Mouse (Mus musculus) hindbrain, embryonic 16.5 days (tissue): ENCODE results near the gene Txnrd2. TPM values are rescaled to one million over a fixed set of nuclear protein-coding genes. Genes with fewer than 3 reads are reported as not detected.

Experiments
- ATAC-seq: fragments of 200-750 bp; cut with Nextera tagmentation; 2 replicates; pipeline ENCODE4 v1.8.0; 2017; ENCODE audit warnings: moderate TSS enrichment, moderate library complexity
- H3K27ac ChIP-seq: fragments of 300-500 bp; sonication (generic); 2 replicates; pipeline ENCODE4 v1.5.1; 2014; ENCODE audit warnings: low read depth, mild to moderate bottlenecking, control low read depth, low read length, moderate library complexity
- H3K27me3 ChIP-seq: fragments of 300-500 bp; sonication (generic); replicated peaks from 2 replicates; pipeline ENCODE4 v1.6.1; 2014; ENCODE audit warnings: low read length; ENCODE audit not compliant: control insufficient read depth, insufficient read depth
- H3K36me3 ChIP-seq: fragments of 300-500 bp; sonication (generic); 2 replicates; pipeline ENCODE4 v1.6.1; 2014; ENCODE audit warnings: mild to moderate bottlenecking, low read length, moderate library complexity, mixed read lengths; ENCODE audit not compliant: control insufficient read depth, insufficient read depth
- H3K4me1 ChIP-seq: fragments of 300-500 bp; sonication (generic); 2 replicates; pipeline ENCODE4 v1.6.1; 2014; ENCODE audit warnings: low read depth, low read length; ENCODE audit not compliant: control insufficient read depth, insufficient read depth
- H3K4me2 ChIP-seq: fragments of 300-500 bp; sonication (generic); 2 replicates; pipeline ENCODE4 v1.6.1; 2014; ENCODE audit warnings: mild to moderate bottlenecking, low read length, control low read depth, moderate library complexity
- H3K4me3 ChIP-seq: fragments of 300-500 bp; sonication (generic); 2 replicates; pipeline ENCODE4 v1.5.1; 2014; ENCODE audit warnings: mild to moderate bottlenecking, low read length, control low read depth, moderate library complexity
- H3K9ac ChIP-seq: fragments of 300-500 bp; sonication (generic); 2 replicates; pipeline ENCODE4 v1.6.1; 2014; ENCODE audit warnings: low read depth, mild to moderate bottlenecking, control low read depth, low read length, moderate library complexity
- H3K9me3 ChIP-seq: fragments of 300-500 bp; sonication (generic); 2 replicates; pipeline ENCODE4 v1.6.1; 2014; ENCODE audit warnings: mild to moderate bottlenecking, low read length, moderate library complexity; ENCODE audit not compliant: control insufficient read depth
- WGBS: fragments of 180-500 bp; shearing (Covaris S2); extraction: QIAGEN DNeasy Blood & Tissue Kit; methylation state at CpG from one replicate; pipeline ENCODE4 v1.1.7; 2014; 5-methylcytosine and 5-hydroxymethylcytosine counted together
- polyA plus RNA-seq: library from polyadenylated mRNA; unstranded; fragments of >200 nt; fragmentation: Nextera tagmentation; extraction: Ambion mirVana; gene quantifications from 2 replicates; pipeline ENCODE4 v1.2.1, GENCODE M21; 2015

Txnrd2 gene
- polyA plus RNA-seq, 1 experiment from 2014 or later = 40.6 TPM

DNA sequence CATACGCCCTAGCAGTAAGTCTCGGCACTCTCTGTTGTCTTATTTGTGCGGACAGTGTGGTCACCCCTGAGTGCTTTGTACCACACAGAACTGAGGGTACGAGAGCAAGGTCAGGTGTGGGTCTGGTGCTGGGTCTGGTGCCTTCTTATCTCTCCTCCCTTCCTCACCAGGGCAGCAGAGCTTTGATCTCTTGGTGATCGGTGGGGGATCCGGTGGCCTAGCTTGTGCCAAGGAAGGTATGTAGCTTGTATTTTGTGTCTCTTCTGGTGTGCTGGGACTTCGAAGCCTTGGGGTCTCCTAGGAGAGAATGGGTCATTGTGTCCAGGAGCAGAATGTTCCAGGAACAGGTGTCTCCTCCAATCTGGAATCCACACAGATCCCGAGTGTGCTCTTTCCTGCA, 3.5 kb downstream of the Txnrd2 start:
- 93% methylated on average over 8 of the region's 8 CpGs for WGBS

GRCm38 (mm10) chr16:18430641-18431212, 4.5 kb downstream of the Txnrd2 start:
- H3K36me3 ChIP-seq = peaks cover 2% of the 10 kb centered on the region; the same call in 1 of the 2 replicates
- H3K4me2 ChIP-seq = no peak overlapping the region
- no peaks in the 10 kb centered on the region for H3K9me3 ChIP-seq
- no peak overlapping the region for H3K27ac ChIP-seq
- no peak for ATAC-seq
- 87% methylated on average over 8 of the region's 8 CpGs for WGBS
- peaks cover 9% of the 10 kb centered on the region for H3K4me1 ChIP-seq
- no peak overlapping the region for H3K9ac ChIP-seq
- H3K4me3 ChIP-seq = no peak overlapping the region
- no peaks in the 10 kb centered on the region for H3K27me3 ChIP-seq

More for the DNA sequence above, 3.5 kb downstream of the Txnrd2 start:
- H3K27me3 ChIP-seq = no peaks in the 10 kb centered on the region
- peaks cover 2% of the 10 kb centered on the region; the same call in 1 of the 2 replicates for H3K36me3 ChIP-seq
- no peak overlapping the region for H3K4me3 ChIP-seq
- no peak overlapping the region for H3K4me2 ChIP-seq
- H3K27ac ChIP-seq = no peak overlapping the region
- H3K9me3 ChIP-seq = no peaks in the 10 kb centered on the region
- peaks cover 17% of the 10 kb centered on the region for H3K4me1 ChIP-seq
- no peak for ATAC-seq
- H3K9ac ChIP-seq = no peak overlapping the region

GRCm38 (mm10) chr16:18433341-18433920, 7.2 kb downstream of the Txnrd2 start:
- WGBS = 90% methylated on average over 5 of the region's 5 CpGs
- Histone ChIP-seq H3K9ac (no peak overlapping the region), H3K27me3 (no peaks in the 10 kb centered on the region), H3K27ac (no peak overlapping the region), H3K9me3 (no peaks in the 10 kb centered on the region), H3K4me3 (no peak overlapping the region), H3K36me3 (peaks cover 5% of the 10 kb centered on the region; the same call in 1 of the 2 replicates), H3K4me1 (no peaks in the 10 kb centered on the region), H3K4me2 (no peak overlapping the region)
- no peak for ATAC-seq

DNA sequence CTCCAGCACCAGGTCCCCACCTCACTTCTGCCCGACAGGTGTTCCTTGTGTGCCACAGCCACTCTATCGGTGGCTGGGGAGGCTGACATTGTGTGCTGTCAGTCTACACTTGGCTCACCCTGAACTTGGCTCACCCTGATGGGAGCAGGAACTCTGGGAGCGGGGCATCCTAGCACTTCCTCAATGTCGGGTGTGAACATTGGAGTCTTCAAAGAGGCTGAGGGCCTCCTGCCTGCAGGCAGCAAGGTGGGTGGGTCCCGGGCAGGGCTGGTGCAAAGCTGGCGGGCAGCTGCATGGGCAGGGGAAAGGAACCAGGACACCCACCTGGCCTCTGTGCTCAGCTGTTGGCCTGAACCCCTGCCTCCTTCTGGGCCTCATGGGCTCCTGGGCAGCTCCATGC, 9.9 kb downstream of the Txnrd2 start:
- ATAC-seq = no peak
- Histone ChIP-seq H3K27me3 (no peaks in the 10 kb centered on the region), H3K27ac (no peak overlapping the region), H3K9me3 (no peaks in the 10 kb centered on the region), H3K36me3 (peaks cover 7% of the 10 kb centered on the region), H3K4me3 (no peak overlapping the region), H3K4me2 (no peak overlapping the region), H3K4me1 (no peaks in the 10 kb centered on the region), H3K9ac (no peak overlapping the region)
- 91% methylated on average over 6 of the region's 6 CpGs for WGBS

GRCm38 (mm10) chr16:18443385-18443841, 17.2 kb downstream of the Txnrd2 start:
- H3K9me3 ChIP-seq = no peaks in the 10 kb centered on the region
- H3K36me3 ChIP-seq = peaks cover 11% of the 10 kb centered on the region
- H3K4me1 ChIP-seq = no peaks in the 10 kb centered on the region
- H3K4me3 ChIP-seq = no peak overlapping the region
- no peak overlapping the region for H3K27ac ChIP-seq
- ATAC-seq = peak; percentile 96
- no peaks in the 10 kb centered on the region for H3K27me3 ChIP-seq
- 23% methylated on average over 8 of the region's 8 CpGs for WGBS
- H3K4me2 ChIP-seq = no peak overlapping the region
- H3K9ac ChIP-seq = 0 out of 2 replicates have a peak overlapping the region, but pooled peaks have one; percentile 44

GRCm38 (mm10) chr16:18447243-18447642, 21.1 kb downstream of the Txnrd2 start:
- no peaks in the 10 kb centered on the region for H3K9me3 ChIP-seq
- H3K27me3 ChIP-seq = no peaks in the 10 kb centered on the region
- no peak overlapping the region for H3K9ac ChIP-seq
- no peak overlapping the region for H3K4me2 ChIP-seq
- no peak overlapping the region for H3K27ac ChIP-seq
- H3K4me3 ChIP-seq = no peak overlapping the region
- no peaks in the 10 kb centered on the region for H3K4me1 ChIP-seq
- ATAC-seq = no peak
- 0 out of 2 replicates have a peak, but pooled peaks cover 3% of the 10 kb centered on the region for H3K36me3 ChIP-seq

DNA sequence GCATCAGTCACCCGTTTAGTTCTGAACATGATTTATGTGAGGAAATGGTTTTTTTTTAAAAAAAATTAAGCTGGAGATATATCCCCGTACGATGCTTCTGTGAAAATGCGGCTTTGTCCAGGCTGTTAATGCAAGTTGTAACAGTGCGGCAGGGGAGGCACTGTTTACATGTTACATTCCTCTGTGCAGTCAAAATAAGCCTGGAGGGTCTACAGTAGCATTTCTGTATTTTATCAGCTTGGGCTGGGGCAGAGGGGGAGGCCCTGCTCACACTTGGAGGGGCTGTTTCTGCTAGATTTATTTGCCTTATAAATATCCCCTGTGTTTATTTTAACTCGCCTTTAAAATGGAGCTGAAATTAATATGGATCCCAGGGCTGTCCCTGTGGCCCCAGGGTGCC, 21.9 kb downstream of the Txnrd2 start:
- Histone ChIP-seq H3K9ac (no peak overlapping the region), H3K4me2 (no peak overlapping the region), H3K27ac (no peak overlapping the region), H3K9me3 (no peaks in the 10 kb centered on the region), H3K4me1 (no peaks in the 10 kb centered on the region), H3K4me3 (no peak overlapping the region), H3K27me3 (no peaks in the 10 kb centered on the region), H3K36me3 (0 out of 2 replicates have a peak, but pooled peaks cover 3% of the 10 kb centered on the region)
- no peak for ATAC-seq
- 80% methylated on average over 6 of the region's 6 CpGs for WGBS

- WGBS = 95% methylated on average over 4 of the region's 4 CpGs
- Histone ChIP-seq H3K4me1 (no peaks in the 10 kb centered on the region), H3K9ac (no peak overlapping the region), H3K36me3 (0 out of 2 replicates have a peak, but pooled peaks cover 3% of the 10 kb centered on the region), H3K4me3 (no peak overlapping the region), H3K27ac (no peak overlapping the region), H3K27me3 (no peaks in the 10 kb centered on the region), H3K4me2 (no peak overlapping the region), H3K9me3 (no peaks in the 10 kb centered on the region)
- no peak for ATAC-seq
Measured at GRCm38 (mm10) chr16:18449005-18449404, 22.8 kb downstream of the Txnrd2 start.

DNA sequence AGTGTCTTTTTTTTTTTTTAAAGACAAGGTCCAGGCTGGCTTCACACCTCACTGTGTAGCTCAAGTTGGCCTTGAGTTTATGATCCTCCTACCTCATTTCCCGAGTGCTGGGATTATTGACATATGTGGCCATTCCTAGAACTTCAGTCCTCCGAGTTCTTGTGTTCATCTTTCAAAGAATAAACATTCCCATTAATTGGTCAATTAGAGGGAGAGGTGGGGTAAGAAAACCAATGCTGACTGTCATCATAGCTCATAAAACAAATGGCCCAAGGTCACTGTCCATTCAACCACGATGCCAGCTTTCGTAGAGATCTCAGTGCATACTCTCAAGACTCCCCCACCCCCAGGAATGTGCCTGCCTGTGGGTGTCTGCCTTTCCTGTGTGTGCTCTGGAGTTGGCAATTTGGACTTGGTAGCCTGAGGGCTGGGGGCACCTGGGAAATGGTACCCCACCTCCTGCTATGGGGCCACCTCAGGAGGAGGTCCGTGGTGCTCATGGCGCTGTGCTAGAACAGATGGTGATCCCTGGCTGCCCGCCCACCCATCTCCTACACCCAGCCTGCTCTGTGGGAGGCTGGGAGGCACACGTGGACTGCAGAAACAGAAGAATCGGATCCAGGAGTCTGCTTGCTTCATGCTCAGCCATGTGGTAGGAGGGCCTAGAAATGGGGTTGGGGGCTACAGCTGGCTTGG, 25.4 kb downstream of the Txnrd2 start:
- no peaks in the 10 kb centered on the region for H3K4me1 ChIP-seq
- no peaks in the 10 kb centered on the region for H3K9me3 ChIP-seq
- no peak overlapping the region for H3K4me3 ChIP-seq
- peak; percentile 16; the same call in 1 of the 2 replicates for ATAC-seq
- WGBS = 64% methylated on average over 9 of the region's 9 CpGs
- H3K4me2 ChIP-seq = no peak overlapping the region
- H3K27me3 ChIP-seq = no peaks in the 10 kb centered on the region
- H3K27ac ChIP-seq = no peak overlapping the region
- no peak overlapping the region for H3K9ac ChIP-seq
- H3K36me3 ChIP-seq = no peaks in the 10 kb centered on the region
